Mouse (Mus musculus) adrenal gland, adult 2 months (tissue): ENCODE results near the gene Mtmr3. TPM values are rescaled to one million over a fixed set of nuclear protein-coding genes. Genes with fewer than 3 reads are reported as not detected.
"Not testable (repeated sequence)": the region's sequence is repeated elsewhere in the genome, so short reads cannot be mapped to it uniquely, and the experiment has no call there.

Source experiments
- DNase-seq: peaks from one replicate; pipeline ENCODE4 v3.0.0; 2021
- polyA plus RNA-seq: library from polyadenylated mRNA; depleted of rRNA; stranded (reverse); fragments of >200 nt; gene quantifications from 2 replicates; pipeline ENCODE4 v1.2.3, GENCODE M21; 2012
- total RNA-seq, 2 experiments: library from RNA; stranded (reverse); gene quantifications; 2 replicates each; pipeline ENCODE4 v1.2.3; 2021

The Mtmr3 gene
- total and polyA plus RNA-seq, 3 experiments: 31.6 to 56.6 (median 55.5) TPM

DNA sequence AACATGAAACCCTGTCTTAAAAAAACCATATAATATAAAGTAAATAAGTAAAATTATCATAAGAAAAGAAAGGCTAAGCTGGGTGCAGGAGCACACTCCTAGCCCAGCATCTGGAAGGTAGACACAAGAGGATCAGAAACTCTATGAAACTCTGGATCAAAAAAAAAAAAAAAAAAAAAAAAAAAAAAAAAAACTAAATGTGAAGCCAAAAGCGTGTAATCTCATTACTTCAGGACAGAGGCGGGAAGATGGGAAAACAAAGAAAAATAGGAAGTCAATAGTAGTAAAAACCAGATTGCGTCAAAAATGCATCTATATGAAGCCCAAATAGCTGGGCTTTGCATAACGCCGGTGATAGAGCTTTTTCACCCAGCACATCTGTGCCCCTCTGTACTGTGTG is 7.2 kb upstream of the Mtmr3 start:
- DNase-seq: no peak

DNA sequence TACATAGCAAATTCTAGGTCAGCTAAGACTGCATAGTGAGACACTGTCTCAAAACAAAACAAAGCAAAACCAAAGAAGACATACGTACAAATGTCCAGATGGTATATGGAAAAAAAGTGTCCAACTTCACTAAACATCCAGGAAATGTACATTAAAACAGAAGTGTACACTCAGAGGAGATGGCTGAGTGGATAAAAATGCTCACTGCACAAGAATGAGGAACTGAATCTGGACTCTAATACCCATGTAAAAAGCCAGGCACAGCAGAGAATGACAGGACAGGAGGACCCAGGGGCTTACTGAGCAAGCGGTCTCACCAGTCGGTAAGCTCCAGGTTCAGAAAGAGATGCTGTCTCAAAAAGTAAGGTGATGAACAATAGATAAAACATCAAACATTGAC is 5.3 kb upstream of the Mtmr3 start:
- no peak for DNase-seq

DNA sequence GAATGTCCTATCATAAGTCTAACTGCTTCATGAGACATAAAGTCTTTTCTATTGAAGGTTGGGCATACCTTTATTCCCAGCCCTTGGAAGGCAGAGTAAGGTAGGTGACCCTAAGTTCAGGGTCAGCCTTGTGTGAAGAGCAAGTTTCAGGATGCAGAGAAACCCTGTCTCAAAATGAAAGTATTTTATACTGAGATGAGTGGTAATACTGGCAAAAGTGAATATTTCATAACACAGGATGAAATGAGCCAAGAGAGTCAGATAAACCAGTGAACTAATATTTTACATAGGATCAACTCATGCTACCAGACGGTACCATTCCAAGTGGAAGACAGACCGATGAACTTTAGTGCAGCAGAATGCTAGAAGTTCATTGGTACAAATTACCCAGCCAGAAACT is 3.7 kb upstream of the Mtmr3 start:
- DNase-seq: no peak

DNA sequence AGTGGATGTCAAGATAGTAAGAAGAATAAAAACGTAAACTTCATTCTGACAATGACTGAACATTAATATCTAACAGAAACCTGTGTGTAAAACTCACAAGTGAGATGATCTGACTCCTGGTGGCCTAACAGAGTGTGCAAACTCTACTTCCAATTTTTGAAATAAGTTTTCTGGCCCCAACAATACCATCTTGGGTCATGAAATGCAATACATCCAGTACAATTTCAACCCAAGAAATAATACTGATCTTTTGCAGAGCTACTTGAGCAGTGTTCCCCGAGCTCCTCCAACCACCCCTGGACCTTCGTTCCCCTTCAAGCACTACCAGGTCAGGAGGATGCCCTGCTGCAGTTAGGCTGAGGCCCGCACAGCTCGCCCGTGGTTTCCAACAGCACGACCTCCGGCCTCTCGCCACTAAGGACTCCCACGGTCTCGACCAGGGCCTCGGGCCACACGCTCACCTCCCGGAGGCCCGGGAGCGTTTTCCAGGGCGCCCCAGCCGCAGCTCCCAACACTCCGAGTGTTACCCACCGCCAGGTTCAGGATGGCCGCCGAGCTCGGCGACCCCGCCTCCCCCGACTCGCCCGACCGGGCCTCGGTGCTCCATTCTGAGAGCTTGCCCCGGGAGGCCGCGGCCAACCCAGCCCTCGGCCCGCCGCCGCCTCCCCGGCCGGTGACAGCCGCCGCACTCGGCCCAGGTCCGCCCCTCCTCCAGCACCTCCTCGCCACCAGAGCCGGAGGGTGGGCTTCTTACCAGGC is 635 bp downstream of the Mtmr3 start:
- no peak for DNase-seq

DNA sequence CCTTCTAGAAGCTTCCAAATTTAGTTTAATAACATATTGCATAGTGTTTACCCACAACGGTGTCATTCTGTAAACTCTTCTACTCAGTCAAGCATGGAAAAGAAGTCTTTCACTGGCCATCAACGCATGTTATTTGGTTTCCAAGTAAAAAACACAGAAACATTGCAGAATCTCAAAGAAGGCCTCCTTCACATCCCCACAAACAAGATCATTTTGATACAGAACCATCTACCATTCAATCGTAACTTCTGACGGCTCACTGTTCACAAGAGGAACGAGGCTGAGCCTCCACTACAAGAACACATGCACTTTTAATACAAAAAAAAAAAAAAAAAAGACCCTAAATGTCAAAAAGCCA is 1.2 kb downstream of the Mtmr3 start:
- no peak for DNase-seq

DNA sequence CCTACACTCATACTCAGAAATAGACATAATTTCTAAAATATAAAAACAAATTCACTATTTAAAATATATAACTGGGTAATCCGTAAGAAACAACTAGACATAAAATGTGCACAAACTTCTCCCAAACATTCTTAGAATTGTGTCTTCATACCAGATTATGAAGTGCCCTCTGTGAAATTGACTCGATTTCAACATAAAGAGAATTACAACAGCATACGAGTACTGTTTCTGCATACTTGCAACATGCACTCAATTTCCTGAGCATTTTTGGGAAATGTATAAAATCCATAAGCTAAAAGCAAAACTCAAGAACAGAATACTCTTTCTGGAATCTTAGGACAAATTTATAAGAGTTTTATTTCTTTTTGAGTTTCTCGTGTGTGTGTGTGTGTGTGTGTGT is 2.9 kb downstream of the Mtmr3 start:
- DNase-seq: no peak

DNA sequence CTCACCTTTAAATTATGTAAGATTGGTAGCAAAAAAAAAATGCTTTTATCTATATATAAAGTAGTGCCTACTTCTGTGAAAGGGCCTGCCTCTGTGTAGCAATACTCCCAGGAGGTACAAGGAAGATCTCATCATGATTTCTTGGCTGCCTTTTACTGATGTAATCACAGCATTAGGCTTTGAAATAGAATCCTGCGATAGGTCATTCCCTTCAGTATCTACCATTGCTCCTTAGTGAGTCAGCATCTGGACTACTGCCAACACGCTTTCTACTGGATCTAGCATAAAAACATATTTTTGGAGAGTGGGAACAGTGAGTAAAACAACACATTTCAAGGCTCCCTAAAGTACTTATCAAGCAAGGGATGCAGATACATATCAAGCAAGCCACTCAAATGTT is 16.0 kb downstream of the Mtmr3 start:
- peak; percentile 88 for DNase-seq

DNA sequence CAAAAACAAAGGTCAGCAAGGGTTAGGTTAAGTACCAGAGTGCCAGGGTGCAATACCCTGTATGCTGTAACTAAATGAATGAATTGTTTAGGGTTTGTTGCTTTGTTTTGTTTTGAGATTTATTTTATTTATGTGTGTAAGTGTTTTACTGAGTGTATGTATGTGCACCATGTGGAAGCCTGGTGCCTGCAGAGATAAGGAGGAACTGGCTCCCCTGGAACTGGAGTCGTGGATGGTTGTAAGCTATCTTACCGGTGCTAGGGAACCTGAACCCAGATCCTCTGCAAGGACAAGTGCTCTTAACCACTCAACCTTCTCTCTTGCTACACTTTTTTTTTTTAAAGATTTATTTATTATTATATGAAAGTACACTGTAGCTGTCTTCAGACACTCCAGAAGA is 17.6 kb downstream of the Mtmr3 start:
- DNase-seq: no peak

DNA sequence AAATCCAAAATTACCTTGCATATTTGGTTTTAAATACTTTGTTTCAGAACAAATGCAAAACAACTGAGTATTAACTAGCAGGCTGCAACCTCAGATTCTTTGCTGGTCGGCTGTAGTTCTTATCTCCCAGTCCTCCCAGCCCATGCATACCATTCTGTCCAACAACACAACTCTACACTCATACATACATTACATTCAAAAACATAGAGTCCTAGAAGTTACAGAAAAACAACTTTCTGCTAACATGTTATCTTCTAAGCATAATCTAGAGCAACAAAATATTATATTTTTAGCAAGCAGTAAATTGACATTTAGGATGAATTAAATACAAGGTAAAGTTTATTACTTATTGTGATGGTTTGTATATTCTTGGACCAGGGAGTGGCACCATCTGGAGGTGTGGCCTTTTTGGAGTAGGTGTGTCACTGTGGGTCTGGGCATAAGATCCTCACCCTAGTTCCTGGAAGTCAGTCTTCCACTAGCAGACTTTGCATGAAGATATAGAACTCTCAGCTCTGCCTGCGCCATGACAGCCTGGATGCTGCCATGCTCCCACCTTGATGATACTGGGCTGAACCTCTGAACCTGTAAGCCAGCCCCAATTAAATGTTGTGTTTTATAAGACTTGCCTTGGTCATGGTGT is 18.5 kb downstream of the Mtmr3 start:
- not testable (repeated sequence) for DNase-seq

DNA sequence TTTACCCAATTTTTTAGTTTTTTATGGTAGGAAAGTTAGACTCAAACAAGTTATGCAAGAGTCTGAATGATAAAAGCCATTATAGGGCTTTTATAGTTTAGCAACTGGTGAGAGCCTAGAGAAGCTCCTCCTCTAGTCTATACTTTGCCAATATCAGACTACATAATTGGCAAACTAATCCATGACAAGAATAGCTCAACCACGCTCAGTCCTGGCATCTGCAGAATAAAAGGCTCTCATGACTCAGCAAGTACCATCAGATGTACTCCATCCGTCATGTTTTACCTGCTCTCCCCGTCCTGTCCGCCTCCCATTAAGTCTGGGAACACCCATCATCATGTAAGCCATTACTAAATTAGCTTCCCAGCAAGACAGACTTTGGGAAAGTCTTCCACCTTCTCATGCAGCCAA is 23.2 kb downstream of the Mtmr3 start:
- no peak for DNase-seq

DNA sequence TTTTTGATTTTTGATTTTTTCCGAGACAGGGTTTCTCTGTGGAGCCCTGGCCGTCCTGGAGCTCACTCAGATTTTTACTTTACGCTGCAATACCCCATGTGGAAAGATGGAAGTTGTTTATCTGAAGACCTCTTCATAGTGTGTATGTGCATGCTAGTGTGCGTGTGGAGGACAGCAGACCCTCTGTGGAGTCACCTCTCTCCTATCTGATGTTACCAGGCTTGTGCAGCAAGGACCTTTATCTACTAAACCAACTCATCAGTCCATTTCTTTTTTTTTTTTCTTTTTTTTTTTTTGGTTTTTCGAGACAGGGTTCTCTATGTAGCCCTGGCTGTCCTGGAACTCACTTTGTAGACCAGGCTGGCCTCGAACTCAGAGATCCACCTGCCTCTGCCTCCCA is 28.3 kb downstream of the Mtmr3 start:
- no peak for DNase-seq

DNA sequence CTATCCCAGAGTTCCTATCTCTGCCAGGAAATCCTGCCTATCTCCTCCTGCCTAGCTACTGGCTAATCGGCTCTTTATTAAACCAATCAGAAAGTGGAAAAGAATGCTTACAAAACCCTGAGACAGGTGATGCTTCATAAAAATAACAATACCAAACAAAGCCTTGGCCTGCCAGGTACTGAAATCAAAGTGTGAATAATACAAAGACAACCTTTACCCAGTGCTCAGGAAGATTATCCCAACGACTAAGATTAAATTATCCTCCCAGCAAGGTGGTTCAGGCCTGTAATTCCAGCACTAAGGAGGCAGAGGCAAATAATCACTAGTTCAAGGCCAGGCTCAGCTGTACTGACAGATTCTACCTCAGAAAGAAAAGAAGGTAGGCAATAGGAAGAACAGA is 29.1 kb downstream of the Mtmr3 start:
- no peak for DNase-seq

DNA sequence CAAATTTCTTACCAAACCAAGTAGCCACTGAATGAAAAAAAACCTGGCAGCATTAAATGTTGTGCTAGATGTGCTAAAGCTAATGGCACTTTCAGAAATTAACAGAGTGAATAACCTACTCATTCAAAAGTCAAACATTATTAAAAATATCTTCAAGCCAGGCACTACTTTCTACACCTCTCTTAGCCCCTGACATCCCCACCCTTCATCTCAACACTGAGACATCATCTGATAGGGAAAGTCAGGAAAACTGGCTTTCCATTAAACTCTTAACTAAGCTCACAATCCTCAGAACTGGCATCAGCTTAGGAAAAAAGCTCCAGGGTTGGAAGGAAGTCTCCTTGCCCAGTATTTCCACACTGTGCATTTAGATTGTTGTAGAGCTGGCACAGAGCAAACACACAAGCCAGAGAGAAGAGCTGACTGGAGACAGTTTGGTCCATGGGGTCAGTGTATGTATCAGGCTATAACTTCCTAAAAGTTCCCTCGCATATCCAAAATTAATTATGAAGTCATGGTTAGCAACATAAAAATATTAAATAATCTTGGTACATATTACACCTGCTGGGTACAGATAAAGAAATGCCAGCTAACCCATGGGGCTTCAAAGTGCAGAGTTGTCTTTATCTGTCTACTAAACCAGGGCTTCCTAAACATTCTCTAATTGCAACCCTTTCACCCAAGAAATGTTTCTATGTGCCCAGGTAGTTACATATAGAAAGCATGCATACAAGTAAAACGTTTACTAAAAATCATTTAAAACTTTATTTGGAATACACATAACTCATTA is 41.2 kb downstream of the Mtmr3 start:
- no peak for DNase-seq

DNA sequence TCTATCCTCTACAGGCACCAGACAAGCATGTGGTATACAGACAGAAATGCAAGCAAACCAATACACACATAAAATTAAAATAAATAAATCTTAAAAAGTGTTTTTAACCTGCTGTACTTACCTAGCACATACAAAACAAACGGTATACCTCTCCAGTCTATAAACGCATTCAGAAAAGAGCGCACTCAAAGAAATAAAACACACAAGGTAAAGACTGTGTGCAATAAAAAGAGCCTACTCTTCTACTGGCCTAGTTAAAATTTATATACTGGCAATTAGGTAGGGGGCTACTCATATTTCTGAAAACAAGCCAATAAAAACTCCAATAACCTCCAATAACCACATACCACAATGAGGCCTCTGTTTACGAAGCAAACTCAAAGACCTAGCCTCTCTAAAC is 47.1 kb downstream of the Mtmr3 start:
- DNase-seq: no peak

DNA sequence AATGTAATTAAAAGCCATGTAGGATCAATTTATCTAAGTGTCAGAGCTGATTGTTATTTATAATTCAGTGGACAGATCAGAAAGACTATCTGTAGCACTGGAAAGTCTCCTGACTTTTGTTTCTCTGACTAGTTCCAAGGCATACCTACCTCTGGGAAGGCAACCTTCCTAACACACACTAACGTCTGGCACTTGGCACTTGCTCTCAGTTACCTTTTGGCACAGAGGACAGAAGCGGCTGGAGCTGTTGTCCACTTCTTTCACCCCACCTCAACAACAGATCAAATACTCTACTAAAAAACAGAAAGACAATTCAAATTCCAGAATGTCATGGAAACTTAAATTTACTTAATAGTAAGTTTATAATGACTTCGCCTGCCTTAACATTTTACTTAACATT is 48.7 kb downstream of the Mtmr3 start:
- no peak for DNase-seq

DNA sequence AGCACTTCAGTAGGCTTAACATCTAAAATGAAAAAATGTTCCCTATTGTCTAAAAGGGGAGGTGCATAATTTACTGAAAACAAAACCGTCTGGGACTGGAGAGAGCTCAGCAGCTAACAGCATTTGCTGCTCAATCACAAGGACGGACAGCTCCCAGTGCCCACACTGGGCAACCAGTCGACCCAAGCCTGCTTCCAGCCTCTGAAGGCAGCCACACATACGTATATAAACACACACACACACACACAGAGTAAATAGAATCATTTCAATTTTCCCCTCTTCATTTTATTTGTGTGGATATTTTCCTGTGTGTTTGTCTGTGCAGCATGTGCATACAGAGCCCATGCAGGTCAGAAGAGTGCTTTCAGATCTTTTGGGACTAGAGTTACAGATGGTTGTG is 49.3 kb downstream of the Mtmr3 start:
- DNase-seq: no peak

DNA sequence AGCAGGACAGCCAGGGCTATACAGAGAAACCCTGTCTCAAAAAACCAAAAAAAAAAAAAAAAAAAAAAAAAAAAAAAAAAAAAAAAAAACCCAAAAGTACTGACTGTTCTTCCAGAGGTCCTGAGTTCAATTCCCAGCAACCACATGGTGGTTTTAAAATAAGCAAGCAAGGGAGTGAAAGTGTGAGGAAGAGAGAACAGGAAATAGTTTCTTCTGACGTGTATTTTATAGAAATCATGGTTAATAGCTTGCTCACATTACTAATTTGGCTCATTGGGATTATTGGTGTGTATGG is 50.1 kb downstream of the Mtmr3 start:
- not testable (repeated sequence) for DNase-seq

DNA sequence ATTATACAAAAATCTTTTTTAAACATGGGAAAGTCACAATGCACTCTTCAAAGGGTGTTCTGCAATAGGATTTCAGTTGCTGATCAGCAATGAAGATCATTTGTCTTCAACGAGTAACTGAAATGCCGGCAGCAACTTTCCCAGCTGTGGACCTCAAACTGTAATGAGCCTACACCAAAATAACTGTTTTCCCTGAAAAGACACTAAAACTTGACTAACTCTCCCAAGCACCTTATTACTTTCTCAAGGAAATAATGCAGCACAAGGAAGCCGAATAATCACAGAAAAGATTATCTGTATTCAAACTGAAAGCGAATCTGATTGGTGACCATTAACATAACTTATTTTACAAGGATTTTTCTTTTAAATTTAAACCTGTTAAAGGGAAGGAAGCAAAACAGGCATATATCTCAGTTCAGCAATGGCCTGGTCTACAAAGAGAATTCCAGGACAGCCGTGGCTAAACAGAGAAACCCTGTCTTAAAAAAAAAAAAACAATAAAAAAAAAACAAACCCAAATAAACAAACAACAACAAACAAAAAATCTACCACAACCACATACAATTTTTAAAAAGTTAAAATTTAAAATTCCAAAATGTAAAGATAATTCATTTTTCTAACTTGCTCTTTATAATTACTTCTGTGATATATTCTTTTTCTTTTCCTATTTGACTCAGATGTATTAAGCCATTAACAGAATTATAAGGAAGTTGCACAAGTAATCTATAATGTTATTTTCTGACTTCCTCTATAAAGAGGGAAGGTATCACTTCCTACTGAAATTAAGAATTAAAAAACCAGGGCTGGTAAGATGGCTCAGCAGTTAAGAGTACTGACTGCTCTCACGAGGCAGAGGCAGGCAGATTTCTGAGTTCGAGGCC is 50.7 kb downstream of the Mtmr3 start:
- no peak for DNase-seq

DNA sequence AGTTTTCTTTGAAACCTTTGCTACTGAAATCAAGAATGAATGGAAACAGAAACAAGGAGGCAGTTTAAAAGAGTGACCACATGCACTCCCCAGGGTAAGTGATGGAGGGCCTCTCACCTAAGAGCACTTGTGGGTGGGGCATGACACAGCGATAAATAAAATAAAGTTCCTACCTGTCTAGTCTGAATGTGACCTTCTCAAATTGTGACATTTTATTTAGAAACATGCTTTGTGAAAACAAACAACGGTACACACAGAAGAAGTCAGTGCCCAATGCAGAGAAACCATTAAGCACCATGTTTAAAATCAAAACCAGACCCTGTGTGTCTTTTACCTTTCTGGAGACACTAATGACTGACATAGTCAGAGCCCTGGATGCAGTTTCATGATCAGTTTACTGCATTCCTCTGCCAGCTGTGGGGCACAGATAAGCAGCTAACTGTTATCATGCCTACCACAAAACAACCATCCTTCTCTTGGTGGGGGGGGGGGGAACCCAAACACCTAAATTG is 51.6 kb downstream of the Mtmr3 start:
- DNase-seq: no peak

DNA sequence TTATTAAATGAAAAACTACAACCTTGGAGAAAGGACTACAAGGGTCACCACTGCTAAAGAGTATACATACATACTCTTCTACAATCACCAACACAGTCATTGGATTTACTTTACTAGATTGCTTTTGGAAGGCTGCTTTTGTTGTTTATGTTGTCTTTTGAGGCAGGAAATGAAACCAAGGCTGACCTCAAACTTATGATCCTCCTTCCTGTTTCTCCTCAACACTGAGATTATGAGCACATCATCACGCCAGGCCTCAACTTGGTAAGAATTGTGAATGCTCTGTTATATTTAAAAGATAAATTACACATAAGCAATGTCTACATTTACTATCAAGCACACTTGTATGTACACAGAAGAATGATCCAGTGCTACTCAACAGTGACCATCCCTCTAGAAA is 58.0 kb downstream of the Mtmr3 start:
- DNase-seq: no peak

DNA sequence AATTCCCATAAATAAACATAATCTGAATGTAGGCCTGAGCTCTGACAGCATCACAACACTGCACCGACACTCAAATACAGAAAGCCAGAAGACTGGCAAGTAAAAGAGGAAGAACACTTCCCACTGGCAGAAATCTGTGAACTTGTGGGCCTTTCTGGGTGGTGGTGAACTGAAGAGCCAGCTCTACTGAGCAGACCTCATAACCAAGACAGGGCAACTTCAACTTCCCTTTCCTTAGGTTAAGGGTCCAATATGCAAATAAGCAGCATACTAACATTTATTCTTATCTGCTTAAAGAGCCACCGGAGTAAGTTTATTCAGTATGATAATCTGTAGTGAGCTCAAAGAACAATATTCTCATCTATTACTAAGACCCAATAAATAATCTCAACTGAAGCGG is 67.5 kb downstream of the Mtmr3 start:
- DNase-seq: no peak

DNA sequence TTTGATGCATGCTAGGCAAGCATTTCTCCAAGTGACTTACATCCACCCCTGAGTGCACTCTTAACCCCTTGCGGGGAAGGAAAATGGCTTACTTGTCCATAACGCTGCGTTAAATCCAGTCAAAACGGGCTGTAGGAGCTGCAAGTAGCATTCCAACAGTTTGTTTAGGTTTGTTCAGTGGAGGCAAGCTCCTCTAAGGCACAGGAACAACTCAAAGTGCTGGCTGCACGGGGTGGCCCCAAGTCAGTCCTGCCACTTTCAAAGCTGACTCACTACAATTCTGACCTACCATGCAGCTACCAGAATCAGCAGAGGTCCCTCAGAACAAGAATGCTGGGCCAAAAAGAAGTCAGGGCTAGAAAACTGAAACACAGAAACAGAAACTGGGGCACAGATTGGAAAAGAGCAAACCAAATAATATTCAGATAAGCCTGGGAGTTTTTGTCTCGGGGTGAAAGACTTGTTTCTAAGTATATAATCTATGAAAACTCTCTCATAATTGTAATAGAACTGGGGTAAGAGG is 72.5 kb downstream of the Mtmr3 start:
- no peak for DNase-seq
